Mouse (Mus musculus): ENCODE results near the gene C8g.

The C8g gene

DNA sequence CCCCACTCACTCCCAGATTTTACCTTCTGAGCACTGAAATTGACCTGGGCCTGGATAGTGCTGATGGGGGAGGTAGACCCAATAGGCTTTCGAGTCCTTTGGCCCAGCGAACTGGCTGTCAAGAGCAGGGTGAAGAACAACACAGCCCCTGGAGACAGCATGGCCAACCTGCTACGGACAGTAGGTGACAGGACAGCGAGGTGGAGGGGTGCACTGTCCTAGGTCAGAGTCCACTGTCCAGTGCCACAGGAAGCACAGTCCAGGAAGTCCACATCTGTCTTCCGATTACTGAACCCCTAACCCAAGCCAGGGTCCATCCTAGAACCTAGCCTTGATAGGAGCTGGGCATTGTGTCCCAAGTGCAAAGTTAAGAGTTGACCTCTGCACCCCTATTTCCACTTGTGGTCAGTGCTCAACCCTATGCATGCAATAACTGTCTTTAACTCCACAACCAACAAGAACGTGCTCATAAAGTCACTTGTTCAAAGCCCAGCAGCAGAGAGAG lies 1.4 kb downstream of the C8g start:
- no peak for DNase-seq

GRCm38 (mm10) chr2:25498622-25499478 lies 2.7 kb downstream of the C8g start:
- no peak for DNase-seq

DNA sequence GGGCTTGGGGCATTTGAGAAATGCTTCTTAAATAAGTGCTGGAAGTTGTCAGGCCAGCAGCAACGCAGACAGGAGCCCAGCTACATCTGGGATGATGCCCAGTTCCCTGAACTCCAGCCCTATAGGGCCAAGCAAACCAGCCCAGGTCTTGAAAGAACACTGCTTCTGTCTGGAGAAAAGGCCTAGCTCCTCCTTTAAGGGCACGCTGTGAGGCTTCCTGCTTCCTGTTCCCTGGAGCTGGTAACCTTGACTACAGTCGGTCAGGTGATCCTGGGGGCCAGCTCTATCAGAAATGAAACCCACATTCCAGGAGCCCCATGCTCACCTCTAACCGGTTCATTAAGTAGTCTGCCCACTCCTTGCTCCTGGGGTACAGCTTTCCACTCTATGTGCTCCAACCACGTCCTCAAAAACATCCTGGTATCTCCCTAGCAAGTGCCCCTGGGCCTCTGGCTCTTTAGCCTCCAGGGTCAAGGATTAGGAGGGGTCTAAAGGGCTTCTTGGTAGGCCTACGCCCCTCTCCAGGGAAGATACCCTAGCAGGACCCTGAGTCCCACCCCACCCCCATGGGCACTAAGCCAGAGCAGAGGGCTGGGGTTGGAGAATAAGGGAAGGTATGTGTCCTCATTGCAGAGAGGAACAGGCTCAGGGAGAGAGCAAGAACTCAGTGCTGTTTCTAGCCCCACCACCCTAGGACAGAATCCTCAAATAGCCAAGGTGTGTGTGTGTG lies 3.5 kb downstream of the C8g start:
- no peak for DNase-seq

DNA sequence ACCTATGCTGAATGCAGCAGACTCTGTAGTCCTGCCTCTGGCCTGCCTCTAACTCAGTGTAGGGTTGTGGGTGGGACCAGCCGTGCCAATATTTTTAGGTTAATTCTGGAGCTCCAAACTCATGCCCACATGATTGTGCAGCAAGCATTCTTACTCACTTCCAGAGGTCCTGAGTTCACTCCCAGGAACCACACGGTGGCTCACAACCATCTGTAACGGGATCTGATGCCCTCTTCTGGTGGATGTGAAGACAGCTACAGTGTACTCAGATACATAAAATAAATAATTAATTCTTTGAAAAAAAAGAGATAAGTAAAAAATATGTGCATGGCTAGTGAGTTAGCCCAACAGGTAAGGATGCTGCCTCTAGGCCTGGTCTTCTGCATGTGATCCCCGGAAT lies 5.1 kb downstream of the C8g start:
- DNase-seq: no peak

GRCm38 (mm10) chr2:25493476-25493961 lies 8.0 kb downstream of the C8g start, which contains the start of gene Lcn12:
Gene Lcn12 (minus strand): TSS chr2:25493911.
- no peak for DNase-seq

- DNase-seq: no peak
Measured at GRCm38 (mm10) chr2:25492988-25493387, 8.5 kb downstream of the C8g start.

DNA sequence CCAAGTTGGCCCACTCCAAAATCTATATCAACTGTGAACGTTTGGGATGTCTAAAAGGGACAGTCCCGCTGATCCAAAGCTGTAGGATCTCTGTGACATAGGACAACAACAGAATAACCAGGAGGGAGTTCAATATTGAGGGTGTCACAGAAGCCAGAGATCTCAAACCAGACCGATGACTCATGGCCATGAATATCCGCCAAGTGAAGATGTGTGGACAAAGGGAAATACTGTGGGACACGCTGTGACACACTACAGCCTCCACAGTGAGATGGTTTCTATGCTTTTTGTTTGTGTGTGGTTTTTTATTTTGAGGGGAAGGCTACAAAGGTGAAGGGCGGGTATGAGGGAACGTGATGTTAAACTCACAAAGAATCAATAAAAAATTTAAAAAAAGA lies 12.8 kb downstream of the C8g start:
- no peak for DNase-seq

GRCm38 (mm10) chr2:25487965-25488670 lies 13.4 kb downstream of the C8g start:
- DNase-seq: no peak

DNA sequence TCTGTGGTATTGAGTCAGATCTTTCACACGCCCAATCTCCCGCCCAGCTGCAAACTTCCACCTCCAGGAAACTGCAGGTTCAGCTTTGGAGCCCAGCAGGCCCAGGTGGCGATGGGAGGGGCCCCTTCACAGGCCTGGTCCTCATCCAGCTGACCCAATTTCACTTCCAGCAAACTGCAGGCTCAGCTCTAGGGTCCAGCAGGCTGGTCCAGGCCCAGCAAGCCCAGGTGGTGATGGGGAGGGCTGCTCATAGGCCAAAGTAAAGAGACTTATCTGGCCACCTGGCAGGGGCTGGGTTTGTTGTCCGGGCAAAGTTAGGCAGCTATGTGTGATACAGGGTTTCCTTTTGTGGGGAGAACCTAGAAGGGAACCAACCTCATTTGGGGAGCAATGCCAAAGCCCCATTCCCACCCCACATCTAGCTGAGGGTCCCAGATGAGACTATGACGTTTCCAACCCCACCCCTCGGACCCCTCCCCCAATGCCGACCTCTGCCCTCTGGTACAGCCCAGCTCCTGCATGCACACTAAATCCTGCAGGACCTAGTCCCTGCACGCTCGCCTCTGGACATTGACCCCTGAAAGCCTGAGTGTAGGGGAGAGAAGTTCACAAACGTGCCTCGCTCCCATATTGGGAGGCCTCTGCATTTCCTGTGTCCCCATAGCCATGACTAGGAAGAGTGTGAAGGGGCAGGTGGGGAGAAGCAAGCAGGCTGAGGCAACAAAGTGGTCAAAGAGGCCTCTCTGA lies 16.4 kb downstream of the C8g start:
- no peak for DNase-seq

DNA sequence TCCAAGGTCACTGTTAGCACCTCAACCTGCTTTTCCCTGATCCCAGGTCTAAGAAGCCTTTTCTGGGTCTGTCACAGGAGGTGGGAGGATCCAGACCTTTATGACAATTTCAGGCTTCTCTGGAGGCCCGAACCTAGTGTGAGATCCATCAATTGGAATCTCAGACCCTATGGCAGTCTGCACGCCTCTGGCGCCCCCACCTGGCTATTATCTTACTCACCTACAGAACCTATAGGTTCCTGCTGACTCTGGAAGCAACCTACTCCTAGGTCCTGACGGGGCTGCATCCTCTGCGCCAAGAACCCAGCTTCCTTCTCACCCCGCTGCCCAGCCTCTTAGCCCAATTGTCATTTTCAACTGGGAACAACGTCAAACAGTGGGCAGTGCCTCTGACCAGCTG lies 18.6 kb downstream of the C8g start:
- DNase-seq: no peak

DNA sequence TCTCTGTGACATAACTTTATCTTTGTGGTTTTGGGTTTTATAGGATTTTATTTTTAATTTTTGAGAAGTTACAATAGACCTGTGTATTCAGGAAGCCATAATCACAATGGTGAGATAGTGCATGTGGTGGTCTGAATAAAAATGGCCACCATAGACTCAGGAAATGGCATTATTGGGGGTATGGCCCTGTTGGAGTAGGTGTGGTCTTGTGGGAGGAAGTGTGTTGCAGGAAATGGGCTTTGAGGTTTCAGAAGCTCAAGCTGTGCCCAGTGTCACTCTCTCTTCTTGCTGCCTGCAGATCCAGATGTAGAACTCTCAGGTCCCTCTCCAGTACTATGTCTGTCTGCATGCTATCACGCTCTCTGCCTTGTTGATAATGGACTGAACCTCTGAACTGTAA lies 21.0 kb downstream of the C8g start:
- DNase-seq: no peak

GRCm38 (mm10) chr2:25479551-25480311 lies 21.8 kb downstream of the C8g start:
- DNase-seq: no peak

DNA sequence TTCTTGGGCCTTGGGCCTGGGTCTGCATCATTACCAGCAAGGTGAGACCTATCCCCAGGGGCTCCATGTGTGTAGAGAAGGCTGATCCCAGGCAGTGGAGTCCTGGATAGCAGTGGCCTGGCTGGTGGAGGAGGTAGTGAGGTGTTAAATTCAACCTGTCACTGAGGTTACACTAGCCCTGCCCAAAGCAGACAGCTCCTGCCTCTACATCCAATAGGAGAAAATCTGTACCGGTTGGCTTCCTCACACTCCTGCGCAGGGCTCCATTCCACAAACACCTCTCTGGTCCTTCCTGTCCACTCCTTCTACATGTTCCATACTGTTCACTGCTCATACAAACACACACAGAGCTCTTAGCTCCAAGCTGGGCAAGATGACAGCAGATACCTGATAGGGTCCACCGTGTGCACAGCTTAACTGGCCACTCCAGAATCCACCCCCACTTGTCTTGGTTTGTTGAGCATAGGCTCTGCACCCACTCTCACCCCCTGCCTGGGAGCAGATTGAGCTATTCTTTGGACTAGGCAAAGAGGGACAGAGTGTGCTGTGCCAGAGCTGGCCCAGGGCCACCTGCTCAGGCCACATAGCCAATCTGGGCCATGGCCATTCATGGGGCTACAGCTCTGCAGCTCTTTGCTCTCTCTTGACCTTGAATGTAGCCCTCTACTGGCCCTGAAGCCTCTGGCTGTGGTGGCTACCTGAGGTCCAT lies 23.4 kb downstream of the C8g start:
- no peak for DNase-seq

GRCm38 (mm10) chr2:25477541-25477940 lies 24.0 kb downstream of the C8g start:
- DNase-seq: no peak

DNA sequence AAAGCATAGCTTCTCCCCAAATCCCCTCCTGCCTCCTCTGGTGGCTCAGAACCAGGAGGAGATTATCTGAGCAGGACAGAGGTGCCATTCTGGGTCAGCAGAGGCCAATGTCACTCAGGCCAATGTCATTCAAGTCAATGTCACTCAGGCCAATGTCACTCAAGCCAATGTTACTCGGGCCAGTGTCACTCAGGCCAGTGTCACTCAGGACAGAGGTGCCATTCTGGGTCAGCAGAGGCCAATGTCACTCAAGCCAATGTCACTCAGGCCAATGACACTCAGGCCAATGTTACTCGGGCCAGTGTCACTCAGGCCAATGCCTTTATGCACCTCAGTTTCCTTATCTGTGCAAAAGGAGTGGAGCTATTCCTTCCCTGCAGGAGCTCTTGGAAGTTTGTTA lies 29.0 kb downstream of the C8g start:
- DNase-seq: no peak

DNA sequence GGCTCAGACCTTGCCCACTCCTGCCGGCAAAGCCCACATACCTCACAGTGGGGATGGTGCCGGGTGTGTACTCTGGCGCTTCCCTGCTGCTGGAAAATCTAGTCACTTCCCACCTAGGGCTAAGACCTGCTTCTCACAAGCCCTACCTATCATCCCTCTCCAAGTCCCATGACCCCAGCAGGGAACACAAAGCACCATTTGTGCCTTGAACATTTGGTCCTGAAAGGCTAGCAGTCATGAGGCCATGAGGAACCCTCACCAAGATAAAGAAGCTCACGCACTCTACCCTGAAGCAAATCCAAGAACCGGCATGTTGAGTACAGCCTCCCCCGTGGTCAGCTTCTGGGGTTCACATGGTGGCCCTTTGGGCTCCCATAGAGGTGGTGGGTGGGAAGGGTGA lies 31.6 kb downstream of the C8g start, which contains the start of gene Ptgds:
Ptgds (minus strand) TSS at position 78 of the 400 bp plus-strand sequence.
- no peak for DNase-seq

DNA sequence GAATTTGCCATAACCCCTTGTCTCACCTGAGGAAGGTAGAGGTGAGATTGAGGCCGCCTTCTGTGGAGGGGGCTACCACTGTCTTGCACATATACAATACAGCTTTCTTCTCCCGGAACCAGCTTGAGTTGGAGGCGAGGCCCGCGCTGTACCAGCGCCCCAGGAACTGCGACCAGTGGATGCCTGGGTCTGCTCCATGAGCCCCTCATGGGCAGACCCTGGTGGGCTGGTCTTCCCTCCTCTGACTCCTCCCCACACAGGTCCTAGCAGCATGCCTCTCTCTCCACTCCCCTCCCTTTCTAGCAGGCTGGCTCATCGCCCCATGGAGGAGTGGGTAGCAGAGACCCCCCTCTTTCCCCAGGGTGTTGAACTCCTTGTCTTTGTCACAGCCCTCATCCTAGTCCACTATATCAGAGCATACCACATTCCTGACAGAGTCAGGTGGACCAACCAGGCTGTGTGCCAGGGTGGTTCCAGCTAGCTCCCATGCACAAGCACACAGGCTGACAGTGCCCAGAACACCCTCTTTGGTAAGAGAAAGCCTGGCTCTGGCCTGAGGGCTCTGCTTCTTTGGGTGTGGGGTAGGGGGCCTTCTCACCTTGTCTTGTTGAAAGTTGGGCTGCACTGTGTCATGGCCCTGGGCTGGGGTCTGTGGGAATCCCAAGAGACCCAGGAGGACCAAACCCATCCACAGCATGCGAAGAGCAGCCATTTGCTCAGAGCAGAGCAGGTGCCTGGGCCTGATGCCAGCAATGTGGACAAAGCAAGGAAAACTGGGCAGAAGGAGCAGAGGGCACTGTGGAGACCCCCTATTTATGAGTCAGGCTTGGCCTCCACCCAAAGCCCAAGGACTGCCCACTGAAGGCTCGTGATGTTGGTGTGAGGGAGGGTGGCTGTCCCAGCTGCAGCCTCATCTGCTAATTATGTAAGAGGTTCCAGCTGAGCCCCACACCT lies 32.3 kb downstream of the C8g start:
- no peak for DNase-seq

DNA sequence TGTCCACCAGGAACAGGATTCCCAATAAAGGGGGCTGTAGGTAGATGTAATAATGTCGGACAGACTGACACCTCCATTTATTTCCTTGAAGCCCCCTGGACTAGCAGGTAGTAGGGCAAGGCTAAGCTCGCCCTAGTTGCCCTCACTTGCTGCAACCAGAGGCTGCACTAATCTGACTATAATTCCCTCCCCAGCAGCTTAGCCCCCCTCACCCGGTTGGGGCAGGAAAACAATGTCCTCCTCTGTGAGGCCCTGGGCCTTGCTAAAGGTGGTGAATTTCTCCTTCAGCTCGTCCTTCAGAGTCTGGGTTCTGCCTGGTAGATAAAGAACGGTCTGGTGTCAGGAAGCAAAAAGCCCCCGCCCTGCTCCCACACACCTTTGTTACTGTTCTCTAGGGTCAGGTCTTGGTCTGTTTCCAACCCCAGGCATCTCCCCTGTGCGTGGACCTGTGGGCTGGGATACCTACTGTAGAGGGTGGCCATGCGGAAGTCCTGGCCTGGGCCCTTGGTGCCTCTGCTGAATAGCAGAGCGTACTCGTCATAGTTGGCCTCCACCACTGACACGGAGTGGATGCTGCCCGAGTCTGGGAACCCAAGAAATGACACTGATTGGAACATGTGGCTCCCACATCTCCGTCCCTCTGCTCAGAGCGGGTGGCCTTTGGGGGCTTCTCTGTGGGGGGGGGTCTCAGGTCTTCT lies 33.8 kb downstream of the C8g start:
- DNase-seq: no peak

Measured in thymus, adult 18-20 months (tissue).